Mouse (Mus musculus) lung, embryonic 14.5 days (tissue): ENCODE results near the gene Srgap3. TPM values are rescaled to one million over a fixed set of nuclear protein-coding genes. Genes with fewer than 3 reads are reported as not detected.
A peak's percentile ranks its signal among the peaks of the same experiment; 100 is the strongest.

Experiments
- ATAC-seq: fragments of 200-750 bp; cut with Nextera tagmentation; 2 replicates; pipeline ENCODE4 v1.8.0; 2017; ENCODE audit warnings: mild to moderate bottlenecking, moderate TSS enrichment, moderate library complexity; ENCODE audit not compliant: insufficient read depth
- DNase-seq: peaks from one replicate; pipeline ENCODE4 v3.0.0-alpha.2; 2015
- H3K27ac ChIP-seq: fragments of 300-500 bp; sonication (generic); 2 replicates; pipeline ENCODE4 v1.5.1; 2014; ENCODE audit warnings: low read depth, mild to moderate bottlenecking, moderate library complexity
- H3K27me3 ChIP-seq: fragments of 300-500 bp; sonication (generic); 2 replicates; pipeline ENCODE4 v1.6.1; 2014; ENCODE audit warnings: low read length, control low read depth; ENCODE audit not compliant: insufficient read depth
- H3K36me3 ChIP-seq: fragments of 300-500 bp; sonication (generic); 2 replicates; pipeline ENCODE4 v1.6.1; 2014; ENCODE audit warnings: control low read depth; ENCODE audit not compliant: insufficient read depth
- H3K4me1 ChIP-seq: fragments of 300-500 bp; sonication (generic); 2 replicates; pipeline ENCODE4 v1.6.1; 2014; ENCODE audit warnings: antibody characterized with exemption, control low read depth; ENCODE audit not compliant: insufficient read depth
- H3K4me2 ChIP-seq: fragments of 300-500 bp; sonication (generic); 2 replicates; pipeline ENCODE4 v1.6.1; 2014; ENCODE audit warnings: mild to moderate bottlenecking
- H3K4me3 ChIP-seq: fragments of 300-500 bp; sonication (generic); 2 replicates; pipeline ENCODE4 v1.5.1; 2014; ENCODE audit warnings: low read depth, low read length
- H3K9ac ChIP-seq: fragments of 300-500 bp; sonication (generic); 2 replicates; pipeline ENCODE4 v1.6.1; 2014
- H3K9me3 ChIP-seq: fragments of 300-500 bp; sonication (generic); 2 replicates; pipeline ENCODE4 v1.6.1; 2016; ENCODE audit warnings: low read depth, low read length, control low read depth
- CTCF ChIP-seq: IDR thresholded peaks from 2 replicates; pipeline ENCODE4 v1.5.1; 2016; ENCODE audit warnings: antibody characterized with exemption, low read depth
- WGBS: fragments of 180-500 bp; shearing (Covaris S2); extraction: QIAGEN DNeasy Blood & Tissue Kit; methylation state at CpG from one replicate; pipeline ENCODE4 v1.1.7; 2014; 5-methylcytosine and 5-hydroxymethylcytosine counted together
- polyA plus RNA-seq: library from polyadenylated mRNA; unstranded; fragments of >200 nt; fragmentation: Nextera tagmentation; extraction: Ambion mirVana; gene quantifications from 2 replicates; pipeline ENCODE4 v1.2.1, GENCODE M21; 2014

The Srgap3 gene
- polyA plus RNA-seq, 1 experiment from 2014 or later: 5.5 TPM

DNA sequence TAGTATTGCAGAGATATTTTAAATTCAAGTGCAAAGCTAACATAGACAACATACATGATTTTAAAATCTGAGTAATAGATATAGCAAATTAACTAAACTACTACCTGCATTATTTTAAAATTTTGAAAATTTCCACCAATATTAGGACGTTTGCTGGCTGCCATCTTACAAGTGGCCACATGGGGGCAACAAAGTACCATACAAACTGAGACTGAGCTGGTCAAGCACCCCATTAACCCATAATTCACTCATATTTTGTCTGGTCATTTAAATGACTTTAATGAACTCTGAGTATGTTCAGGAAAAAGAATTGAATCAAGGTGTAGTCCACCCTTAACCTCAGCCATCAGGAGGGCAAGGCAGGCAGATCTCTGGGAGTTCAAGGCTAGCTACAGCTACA lies 246.7 kb downstream of the Srgap3 start:
- no peaks in the 10 kb centered on the region for H3K36me3 ChIP-seq
- peaks cover 8% of the 10 kb centered on the region; the same call in 1 of the 2 replicates for H3K4me1 ChIP-seq
- ATAC-seq: no peak
- H3K27ac ChIP-seq: no peak overlapping the region
- H3K27me3 ChIP-seq: no peaks in the 10 kb centered on the region
- no peak overlapping the region for H3K4me3 ChIP-seq
- H3K9ac ChIP-seq: no peak overlapping the region
- peak; percentile 86 for TF ChIP-seq CTCF
- no peak overlapping the region for H3K4me2 ChIP-seq
- peak; percentile 83 for DNase-seq
- 0% methylated on average over 1 of the region's 1 CpGs for WGBS
- H3K9me3 ChIP-seq: no peaks in the 10 kb centered on the region

DNA sequence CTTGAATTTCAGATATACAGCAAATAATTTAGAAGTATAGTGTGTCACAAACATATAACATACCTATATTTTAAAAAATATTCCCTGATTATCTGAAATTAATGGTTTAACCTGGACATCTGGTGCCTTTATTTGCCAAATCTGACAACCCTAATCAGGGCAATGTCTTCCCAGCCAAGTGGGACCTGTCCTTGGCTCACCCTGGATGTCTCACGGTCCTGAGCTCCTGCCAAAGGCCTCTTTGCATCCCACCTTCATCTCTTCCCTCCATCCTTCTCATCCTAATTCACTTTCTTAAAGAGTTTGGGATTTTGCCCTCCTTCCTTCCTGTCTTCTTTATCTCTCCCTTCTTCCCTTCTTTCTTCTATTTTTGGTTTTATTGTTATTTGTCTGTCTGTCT lies 248.0 kb downstream of the Srgap3 start:
- Histone ChIP-seq H3K9ac (no peak overlapping the region), H3K9me3 (no peaks in the 10 kb centered on the region), H3K27ac (no peak overlapping the region), H3K4me3 (no peak overlapping the region), H3K4me2 (no peak overlapping the region), H3K36me3 (no peaks in the 10 kb centered on the region), H3K4me1 (peaks cover 9% of the 10 kb centered on the region; the same call in 1 of the 2 replicates), H3K27me3 (no peaks in the 10 kb centered on the region)
- ATAC-seq (no peak), DNase-seq (no peak)
- no peak for TF ChIP-seq CTCF
- 37% methylated on average over 1 of the region's 1 CpGs for WGBS

DNA sequence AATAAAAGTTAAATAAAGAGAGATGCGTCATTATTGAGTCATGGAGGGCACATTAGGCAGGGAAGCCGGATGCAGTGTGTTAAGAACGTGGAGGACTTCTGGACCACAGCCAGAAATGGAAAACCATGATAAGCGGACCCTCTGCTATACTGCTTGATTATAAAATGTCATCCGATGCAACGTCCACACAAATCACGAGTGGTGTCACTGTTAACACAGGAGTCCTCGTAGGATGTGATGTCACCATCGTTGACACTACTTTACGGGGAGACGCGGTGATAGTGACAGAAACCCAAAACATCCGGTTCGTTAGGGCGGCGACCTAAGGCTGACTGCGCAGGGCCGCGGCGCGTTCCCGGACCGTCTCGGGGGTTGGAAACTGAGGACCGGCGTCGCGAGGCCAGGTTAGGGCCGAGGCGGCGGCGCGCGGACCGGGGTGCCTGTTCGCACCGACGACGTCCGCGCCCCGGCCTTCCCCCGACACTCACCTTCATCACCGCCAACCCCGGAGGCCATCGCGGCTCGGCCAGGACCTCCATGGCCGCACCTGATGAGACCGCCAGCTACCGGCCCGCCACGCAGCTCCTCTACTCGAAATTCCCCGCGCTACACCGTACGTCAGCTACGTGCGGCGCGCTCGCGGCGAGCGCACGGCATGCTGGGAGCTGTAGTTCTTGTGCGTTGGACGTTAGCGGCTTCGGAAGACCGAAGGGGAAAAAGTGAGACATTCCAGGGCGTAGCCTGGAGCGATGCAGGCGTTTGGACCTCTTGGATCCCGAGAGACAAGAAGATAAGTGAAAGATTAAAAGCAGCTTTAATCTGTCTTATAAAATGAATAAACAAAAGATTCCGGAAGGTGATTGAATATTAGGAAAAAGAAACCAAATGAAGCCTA lies 250.8 kb downstream of the Srgap3 start, which contains the start of gene Rad18:
Gene Rad18, minus strand, starts transcription at position 631 of the 895 bp plus-strand sequence.
- Histone ChIP-seq H3K27ac (peak within 1 kb of the TSS; percentile 81), H3K36me3 (peaks cover 7% of the 10 kb centered on the region; the same call in 1 of the 2 replicates), H3K27me3 (no peaks in the 10 kb centered on the region), H3K4me1 (peaks cover 9% of the 10 kb centered on the region; the same call in 1 of the 2 replicates), H3K4me2 (peak within 1 kb of the TSS; percentile 55), H3K9me3 (no peaks in the 10 kb centered on the region), H3K9ac (peak within 1 kb of the TSS; percentile 73), H3K4me3 (peak within 1 kb of the TSS; percentile 73)
- WGBS: under 1% methylated on average over 76 of the region's 77 CpGs
- ATAC-seq (peak; percentile 96), DNase-seq (peak; percentile 96)
- no peak for TF ChIP-seq CTCF

GRCm38 (mm10) chr6:112694492-112694891 lies 252.6 kb downstream of the Srgap3 start:
- Histone ChIP-seq H3K27ac (no peak overlapping the region), H3K9ac (no peak overlapping the region), H3K9me3 (no peaks in the 10 kb centered on the region), H3K36me3 (peaks cover 17% of the 10 kb centered on the region; the same call in 1 of the 2 replicates), H3K27me3 (no peaks in the 10 kb centered on the region), H3K4me3 (no peak overlapping the region), H3K4me1 (peaks cover 9% of the 10 kb centered on the region; the same call in 1 of the 2 replicates), H3K4me2 (peak overlapping the region; percentile 20; the same call in 1 of the 2 replicates)
- DNase-seq (no peak), ATAC-seq (no peak)
- TF ChIP-seq CTCF: no peak
- WGBS: 90% methylated on average over 5 of the region's 5 CpGs

- 85% methylated on average over 1 of the region's 1 CpGs for WGBS
- no peak overlapping the region for H3K4me2 ChIP-seq
These were observed 255.5 kb downstream of the Srgap3 start for GRCm38 (mm10) chr6:112691523-112691922.

DNA sequence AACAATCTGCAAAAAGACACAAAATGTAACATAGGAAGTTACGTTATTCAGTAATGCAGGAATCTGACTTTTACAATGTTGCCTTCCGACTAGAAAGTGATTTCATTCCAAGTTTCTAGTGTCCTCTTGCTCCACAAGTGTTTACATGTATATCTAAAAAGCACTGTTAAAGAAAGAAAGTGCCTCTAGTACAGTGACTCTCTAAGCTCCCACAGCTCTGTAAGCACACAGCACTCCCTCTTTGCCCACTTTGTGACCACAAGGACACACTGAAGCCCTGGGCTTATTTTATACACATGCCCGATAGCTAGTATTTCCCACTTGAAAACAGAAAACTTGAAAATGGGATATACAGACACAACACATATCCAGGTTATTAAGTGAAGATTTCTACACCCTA lies 259.0 kb downstream of the Srgap3 start:
- TF ChIP-seq CTCF: no peak
- 82% methylated on average over 3 of the region's 3 CpGs for WGBS
- H3K4me3 ChIP-seq: no peak overlapping the region
- H3K36me3 ChIP-seq: peaks cover 56% of the 10 kb centered on the region
- H3K4me2 ChIP-seq: no peak overlapping the region
- H3K9me3 ChIP-seq: no peaks in the 10 kb centered on the region
- no peak overlapping the region for H3K9ac ChIP-seq
- H3K4me1 ChIP-seq: no peaks in the 10 kb centered on the region
- H3K27me3 ChIP-seq: no peaks in the 10 kb centered on the region
- no peak for DNase-seq
- ATAC-seq: no peak
- H3K27ac ChIP-seq: no peak overlapping the region

More at GRCm38 (mm10) chr6:112691523-112691922, 255.5 kb downstream of the Srgap3 start:
- Histone ChIP-seq H3K4me3 (no peak overlapping the region), H3K27me3 (no peaks in the 10 kb centered on the region), H3K4me1 (0 out of 2 replicates have a peak, but pooled peaks cover 5% of the 10 kb centered on the region), H3K36me3 (peaks cover 38% of the 10 kb centered on the region), H3K27ac (no peak overlapping the region), H3K9me3 (no peaks in the 10 kb centered on the region), H3K9ac (no peak overlapping the region)
- TF ChIP-seq CTCF: no peak
- no peak for ATAC-seq
- DNase-seq: no peak

- Histone ChIP-seq H3K4me1 (no peaks in the 10 kb centered on the region), H3K4me2 (no peak overlapping the region), H3K4me3 (no peak overlapping the region), H3K27ac (no peak overlapping the region), H3K36me3 (peaks cover 59% of the 10 kb centered on the region), H3K9me3 (no peaks in the 10 kb centered on the region), H3K27me3 (no peaks in the 10 kb centered on the region), H3K9ac (no peak overlapping the region)
- no peak for TF ChIP-seq CTCF
- no peak for DNase-seq
- WGBS: 64% methylated on average over 7 of the region's 7 CpGs
- no peak for ATAC-seq
These were observed 260.6 kb downstream of the Srgap3 start for GRCm38 (mm10) chr6:112686485-112686884.
